In genomic region chr7:133787571-133787970, GRCm38 (mm10) we compare ENCODE assay signal across 18 mouse cellular contexts. TPM values are rescaled to one million over a fixed set of nuclear protein-coding genes. Genes with fewer than 3 reads are reported as not detected.
"Had no signal": no experiment of that assay in that cellular context is flagged by ENCODE, and none has a peak within 500 bp of the region (broad histone marks: within the 10 kb centered on the region; RNA-seq: fewer than 3 reads in every experiment).

No protein-coding gene starts in this region.

- H3K36me3 ChIP-seq: neural tube, embryonic 13.5 days; neural tube, embryonic 15.5 days; stomach, embryonic 15.5 days had no signal

- H3K9ac ChIP-seq: neural tube, embryonic 13.5 days; neural tube, embryonic 15.5 days; stomach, embryonic 15.5 days had no signal

- H3K27ac ChIP-seq: neural tube, embryonic 13.5 days; neural tube, embryonic 15.5 days; stomach, embryonic 15.5 days; stomach, postnatal 0 days had no signal

- H3K9me3 ChIP-seq: neural tube, embryonic 13.5 days; neural tube, embryonic 15.5 days; stomach, embryonic 15.5 days had no signal

- DNase-seq: retina, postnatal 1 day; right cerebral cortex, adult 18-20 months; right cerebral cortex, postnatal 14 days; right cerebral cortex, postnatal 25 days; right cerebral cortex, postnatal 4 days; spleen, adult 18-20 months; thymus, adult 18-20 months; thymus, adult 2 months; thymus, postnatal 14 days; thymus, postnatal 25 days; thymus, postnatal 36 days; thymus, postnatal 4 days had no signal

- H3K4me3 ChIP-seq: neural tube, embryonic 13.5 days; neural tube, embryonic 15.5 days; stomach, embryonic 15.5 days had no signal

- H3K4me1 ChIP-seq: neural tube, embryonic 13.5 days; stomach, embryonic 15.5 days had no signal

- H3K27me3 ChIP-seq: neural tube, embryonic 13.5 days; neural tube, embryonic 15.5 days; stomach, embryonic 15.5 days had no signal

RNA-seq across cellular contexts. Expression of gene Fank1, which starts 10.9 kb away (rescaled TPM):
- total RNA-seq: neutrophil, adult 5-6 weeks had no signal
- polyA plus RNA-seq: spleen, adult 2 months had no signal
